Mouse (Mus musculus) embryonic facial prominence, embryonic 10.5 days (tissue): ENCODE data around the gene Inpp5d. TPM values are rescaled to one million over a fixed set of nuclear protein-coding genes. Genes with fewer than 3 reads are reported as not detected.

Source experiments
- DNase-seq: peaks from one replicate; pipeline ENCODE4 v3.0.0-alpha.2; 2017; ENCODE audit warnings: low spot score
- H3K27ac ChIP-seq: fragments of 300-500 bp; sonication (generic); replicated peaks from 2 replicates; pipeline ENCODE4 v1.5.1; 2016; ENCODE audit warnings: mild to moderate bottlenecking
- H3K27me3 ChIP-seq: fragments of 300-500 bp; sonication (generic); replicated peaks from 2 replicates; pipeline ENCODE4 v1.6.1; 2016; ENCODE audit warnings: low read depth, mild to moderate bottlenecking; ENCODE audit not compliant: poor library complexity, severe bottlenecking
- H3K36me3 ChIP-seq: fragments of 300-500 bp; sonication (generic); replicated peaks from 2 replicates; pipeline ENCODE4 v1.6.1; 2016; ENCODE audit warnings: mild to moderate bottlenecking, moderate library complexity
- H3K4me1 ChIP-seq: fragments of 300-500 bp; sonication (generic); 2 replicates; pipeline ENCODE4 v1.6.1; 2016
- H3K4me3 ChIP-seq: fragments of 300-500 bp; sonication (generic); 2 replicates; pipeline ENCODE4 v1.5.1; 2016; ENCODE audit warnings: mild to moderate bottlenecking, moderate library complexity
- H3K9me3 ChIP-seq: fragments of 300-500 bp; sonication (generic); 2 replicates; pipeline ENCODE4 v1.6.1; 2016; ENCODE audit warnings: mild to moderate bottlenecking
- WGBS: fragments of 180-500 bp; shearing (Covaris S2); methylation state at CpG from one replicate; pipeline ENCODE4 v1.1.7; 2016; 5-methylcytosine and 5-hydroxymethylcytosine counted together
- polyA plus RNA-seq: library from polyadenylated mRNA; unstranded; fragments of >200 nt; fragmentation: Nextera tagmentation; extraction: Ambion mirVana; gene quantifications from 2 replicates; pipeline ENCODE4 v1.2.1, GENCODE M21; 2016

The Inpp5d gene
- polyA plus RNA-seq, 1 experiment from 2014 or later = 4.0 TPM

DNA sequence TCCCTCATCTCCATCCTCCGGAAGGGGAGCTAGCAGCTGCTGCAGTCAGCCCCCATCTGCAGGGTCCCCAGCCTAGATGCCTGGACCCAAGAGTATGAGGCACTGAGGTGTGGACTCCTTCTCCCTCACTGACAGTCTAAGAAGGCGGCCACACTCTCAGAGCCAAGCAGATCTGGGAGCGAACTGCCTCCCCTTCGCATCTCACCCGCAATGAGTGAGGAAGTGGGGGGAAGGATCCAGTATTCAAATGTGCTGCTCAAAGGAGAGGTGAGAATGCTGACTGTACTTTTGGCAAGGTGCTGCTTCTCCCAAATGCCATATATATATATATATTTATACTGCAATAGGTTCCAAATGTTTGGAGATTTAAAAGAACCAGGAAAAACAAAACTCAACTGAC is 16.7 kb upstream of the Inpp5d start:
- Histone ChIP-seq H3K4me3 (no peak overlapping the region), H3K27ac (no peak overlapping the region), H3K27me3 (no peaks in the 10 kb centered on the region), H3K9me3 (no peaks in the 10 kb centered on the region), H3K36me3 (no peaks in the 10 kb centered on the region), H3K4me1 (no peaks in the 10 kb centered on the region)
- no peak for DNase-seq
- WGBS = 88% methylated on average over 5 of the region's 5 CpGs

DNA sequence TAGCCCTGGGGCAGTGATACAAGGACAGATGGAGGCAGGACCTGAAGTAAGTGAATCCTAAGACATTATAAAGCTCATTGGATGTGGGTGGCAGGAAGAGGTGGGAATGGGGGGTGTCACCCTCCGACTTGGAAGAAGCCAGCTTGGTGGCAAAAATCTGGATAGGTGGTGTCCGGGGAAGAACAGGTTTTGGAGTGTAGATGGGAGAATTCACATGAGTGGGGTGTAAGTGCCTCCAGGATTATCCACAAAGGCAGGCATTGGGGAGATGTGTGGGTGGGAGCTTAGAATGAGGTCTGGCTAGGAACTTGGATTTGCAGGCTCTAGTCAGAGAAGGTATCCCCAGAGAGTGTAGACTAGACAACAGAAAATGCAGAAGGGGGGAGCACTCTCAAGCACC is 14.8 kb upstream of the Inpp5d start:
- no peak overlapping the region for H3K27ac ChIP-seq
- H3K9me3 ChIP-seq = no peaks in the 10 kb centered on the region
- H3K27me3 ChIP-seq = no peaks in the 10 kb centered on the region
- 92% methylated on average over 2 of the region's 2 CpGs for WGBS
- H3K4me3 ChIP-seq = no peak overlapping the region
- H3K36me3 ChIP-seq = no peaks in the 10 kb centered on the region
- DNase-seq = no peak
- H3K4me1 ChIP-seq = no peaks in the 10 kb centered on the region

DNA sequence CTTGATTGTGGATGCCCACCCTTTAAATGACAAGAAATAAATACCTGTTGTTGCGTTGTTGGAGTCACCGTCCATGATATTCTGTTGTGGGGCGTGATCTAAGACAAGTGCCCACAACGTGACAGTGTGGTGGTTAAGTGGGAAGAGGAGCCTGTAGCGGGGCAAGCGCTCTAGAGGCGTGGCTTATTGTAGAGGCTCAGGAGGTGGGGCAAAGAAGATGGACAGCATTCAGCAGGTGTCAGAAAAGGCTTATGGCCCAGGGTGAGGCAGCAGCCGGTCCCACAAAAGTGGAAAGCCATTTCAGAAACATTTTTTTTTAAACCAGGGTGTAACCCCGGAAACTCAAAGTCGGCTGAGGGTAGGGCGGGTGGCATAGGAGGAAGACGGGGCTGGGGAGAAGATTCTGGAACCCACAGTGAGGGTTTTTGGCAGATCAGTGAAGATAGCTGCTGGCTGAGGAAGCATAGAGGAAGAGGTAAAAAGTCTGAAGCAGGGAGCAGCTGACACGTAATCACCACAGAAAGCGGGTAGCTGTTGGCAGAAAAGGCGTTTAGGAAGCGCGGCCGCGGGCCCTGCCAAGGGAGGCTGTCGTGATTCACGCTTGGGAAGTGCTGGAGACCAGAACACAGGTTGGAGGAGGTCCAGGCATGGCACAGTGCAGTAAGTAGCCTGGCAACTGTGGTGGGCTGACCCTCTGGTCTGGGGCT is 12.6 kb upstream of the Inpp5d start:
- no peak for DNase-seq
- H3K27ac ChIP-seq = no peak overlapping the region
- 85% methylated on average over 21 of the region's 21 CpGs for WGBS
- H3K36me3 ChIP-seq = no peaks in the 10 kb centered on the region
- no peaks in the 10 kb centered on the region for H3K4me1 ChIP-seq
- no peaks in the 10 kb centered on the region for H3K27me3 ChIP-seq
- H3K9me3 ChIP-seq = no peaks in the 10 kb centered on the region
- H3K4me3 ChIP-seq = no peak overlapping the region

DNA sequence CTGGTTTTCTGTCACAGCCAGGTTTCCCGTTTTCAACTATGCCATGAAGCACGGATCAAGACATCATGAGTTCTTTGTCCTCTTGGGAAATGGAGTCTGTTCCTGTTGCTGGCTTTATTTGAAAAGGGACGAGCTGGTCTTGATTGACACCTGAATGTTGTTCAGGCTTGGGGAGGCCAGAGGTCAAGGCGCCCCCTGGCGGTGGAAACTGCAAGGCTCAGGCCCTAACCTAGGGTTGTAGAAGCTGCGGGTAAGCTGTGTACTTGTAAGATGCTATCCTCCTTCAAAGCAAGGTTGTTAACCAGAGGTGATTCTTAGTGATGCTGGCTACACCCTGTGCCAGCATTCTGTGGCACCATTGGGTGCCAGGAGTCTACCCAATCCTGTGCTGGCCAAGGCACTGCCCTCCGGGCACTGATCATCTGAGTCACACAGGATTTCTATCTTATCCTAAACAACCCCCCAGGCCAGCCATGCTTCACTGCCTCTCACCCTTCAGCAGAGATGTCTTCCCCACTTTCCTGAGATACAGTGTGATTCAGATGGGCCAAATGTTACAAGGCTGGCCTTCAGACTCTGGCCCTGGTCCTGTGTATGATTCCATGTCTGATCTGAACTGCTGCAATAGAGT is 11.6 kb upstream of the Inpp5d start:
- Histone ChIP-seq H3K4me1 (no peaks in the 10 kb centered on the region), H3K27me3 (no peaks in the 10 kb centered on the region), H3K9me3 (no peaks in the 10 kb centered on the region), H3K4me3 (no peak overlapping the region), H3K36me3 (no peaks in the 10 kb centered on the region), H3K27ac (no peak overlapping the region)
- peak; percentile 76 for DNase-seq
- WGBS = 30% methylated on average over 7 of the region's 7 CpGs

DNA sequence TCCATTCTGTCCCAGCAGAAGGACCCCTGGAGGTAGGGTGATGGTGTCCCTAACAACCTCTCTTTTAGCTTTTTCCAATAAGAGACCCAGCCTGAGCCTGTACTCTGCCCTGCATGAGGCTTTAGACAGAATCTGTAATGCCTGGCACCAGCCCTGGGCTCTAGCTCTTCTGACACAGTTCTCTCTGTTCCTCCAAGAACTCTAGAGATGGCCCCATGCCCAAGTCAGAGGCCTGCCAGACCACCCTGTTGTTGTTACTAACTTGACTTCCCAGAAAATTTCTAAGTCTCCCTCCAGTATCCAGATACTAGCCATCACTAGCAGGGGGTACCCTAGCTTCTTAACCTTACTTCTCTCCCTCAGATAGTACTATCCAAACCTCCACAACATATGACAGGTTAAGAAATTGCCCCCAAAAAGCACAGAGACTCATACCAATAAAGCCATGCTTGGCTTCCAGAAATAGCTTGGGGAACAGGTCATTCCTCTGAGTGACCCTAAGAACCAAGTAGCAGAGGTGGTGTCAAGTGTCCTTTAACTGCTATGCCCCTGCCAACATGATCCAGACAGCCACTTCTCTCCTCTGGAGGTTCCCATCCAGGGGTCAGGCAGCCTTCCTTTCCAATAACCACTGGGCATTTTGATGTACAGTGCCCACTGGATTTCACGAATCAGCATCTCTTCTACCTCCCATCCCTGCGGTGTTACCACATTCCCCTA is 5.4 kb upstream of the Inpp5d start:
- Histone ChIP-seq H3K4me3 (no peak overlapping the region), H3K9me3 (no peaks in the 10 kb centered on the region), H3K27me3 (no peaks in the 10 kb centered on the region), H3K36me3 (no peaks in the 10 kb centered on the region), H3K27ac (no peak overlapping the region), H3K4me1 (no peaks in the 10 kb centered on the region)
- 89% methylated on average over 2 of the region's 2 CpGs for WGBS
- DNase-seq = no peak

DNA sequence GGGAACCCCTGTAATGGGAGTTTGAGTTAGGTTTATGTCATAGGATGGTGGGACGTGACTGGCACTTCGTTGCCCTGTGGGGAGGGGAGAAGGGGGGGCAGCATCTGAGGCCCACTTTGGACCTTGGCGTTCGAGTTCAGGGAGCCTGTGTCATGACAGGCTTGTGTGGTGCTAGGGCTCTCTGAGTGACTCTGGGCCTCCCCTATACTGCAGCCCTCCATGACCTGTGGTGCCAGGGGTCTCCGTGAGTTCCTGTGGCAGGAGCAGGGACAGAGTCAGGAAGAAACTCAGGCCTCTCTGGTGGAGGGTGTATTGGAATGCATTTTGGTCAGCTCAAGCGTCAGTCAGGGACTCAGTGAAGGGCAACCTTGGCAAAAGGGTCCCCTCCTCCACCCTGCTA is 581 bp downstream of the Inpp5d start:
- DNase-seq = no peak
- no peaks in the 10 kb centered on the region for H3K36me3 ChIP-seq
- H3K4me3 ChIP-seq = peak overlapping the region; percentile 37; the same call in 1 of the 2 replicates
- no peaks in the 10 kb centered on the region for H3K27me3 ChIP-seq
- H3K9me3 ChIP-seq = no peaks in the 10 kb centered on the region
- H3K4me1 ChIP-seq = peaks cover 9% of the 10 kb centered on the region; the same call in 1 of the 2 replicates
- peak overlapping the region; percentile 40 for H3K27ac ChIP-seq
- WGBS = 83% methylated on average over 6 of the region's 6 CpGs

DNA sequence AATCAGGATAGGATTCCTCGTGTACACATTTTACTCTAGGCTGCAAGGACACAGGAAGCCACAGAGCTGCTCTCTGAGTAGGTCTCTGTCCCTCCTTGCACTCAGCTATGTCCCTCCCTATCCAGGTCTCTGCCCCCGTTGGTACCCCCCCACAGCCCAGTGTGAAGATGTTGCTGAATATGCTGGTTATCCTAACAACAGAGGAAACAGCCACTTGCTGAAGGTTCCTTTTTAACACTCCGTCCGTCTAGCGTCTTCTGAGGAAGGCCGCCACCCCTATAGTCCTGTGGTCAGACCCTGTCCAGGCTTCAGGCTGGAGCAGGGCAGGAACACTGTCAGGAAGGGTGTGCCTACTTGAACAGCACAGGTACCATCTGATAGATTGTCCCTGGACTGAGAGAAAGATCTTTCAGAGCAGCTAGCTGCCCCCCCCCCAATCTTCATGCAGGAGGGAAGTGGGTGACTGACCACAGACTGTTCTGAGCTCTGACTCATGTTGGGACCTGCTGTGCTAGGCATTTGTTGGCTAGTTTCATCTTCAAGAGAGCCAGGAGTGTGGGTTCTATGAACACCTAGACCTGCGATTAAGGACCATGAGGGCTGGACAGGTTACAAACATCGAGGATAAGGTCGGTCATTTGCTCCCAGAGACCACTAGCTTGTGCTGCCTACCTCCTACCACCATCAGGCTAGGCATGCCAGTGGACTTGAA is 1.2 kb downstream of the Inpp5d start:
- no peaks in the 10 kb centered on the region for H3K27me3 ChIP-seq
- DNase-seq = no peak
- no peaks in the 10 kb centered on the region for H3K36me3 ChIP-seq
- H3K4me1 ChIP-seq = peaks cover 9% of the 10 kb centered on the region; the same call in 1 of the 2 replicates
- H3K4me3 ChIP-seq = peak overlapping the region; percentile 37; the same call in 1 of the 2 replicates
- 0 out of 2 replicates have a peak overlapping the region, but pooled peaks have one; percentile 40 for H3K27ac ChIP-seq
- no peaks in the 10 kb centered on the region for H3K9me3 ChIP-seq
- 89% methylated on average over 9 of the region's 9 CpGs for WGBS

DNA sequence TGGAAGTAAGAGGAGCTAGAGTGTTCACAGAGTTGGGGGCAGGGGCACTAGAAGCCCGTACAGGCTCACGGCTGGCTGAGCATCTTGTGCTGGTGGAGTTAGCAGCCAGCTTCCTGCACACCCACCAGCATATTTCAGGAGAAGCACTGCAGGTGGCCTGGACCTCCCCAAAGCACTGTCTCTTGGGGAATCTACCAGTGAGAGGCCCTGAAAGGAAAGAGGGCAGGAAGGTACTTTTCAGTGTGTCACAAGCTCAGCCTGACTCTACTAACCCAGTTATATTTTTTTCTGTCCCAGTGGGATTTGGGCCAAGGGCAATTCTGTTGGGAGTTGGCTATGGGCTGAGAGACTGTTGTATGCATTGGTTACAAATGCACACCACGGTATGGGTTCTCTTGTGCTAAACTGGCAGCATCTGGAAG is 1.8 kb downstream of the Inpp5d start:
- Histone ChIP-seq H3K36me3 (no peaks in the 10 kb centered on the region), H3K27ac (no peak overlapping the region), H3K27me3 (no peaks in the 10 kb centered on the region), H3K4me1 (peaks cover 9% of the 10 kb centered on the region; the same call in 1 of the 2 replicates), H3K9me3 (no peaks in the 10 kb centered on the region), H3K4me3 (no peak overlapping the region)
- DNase-seq = no peak
- 84% methylated on average over 3 of the region's 3 CpGs for WGBS

DNA sequence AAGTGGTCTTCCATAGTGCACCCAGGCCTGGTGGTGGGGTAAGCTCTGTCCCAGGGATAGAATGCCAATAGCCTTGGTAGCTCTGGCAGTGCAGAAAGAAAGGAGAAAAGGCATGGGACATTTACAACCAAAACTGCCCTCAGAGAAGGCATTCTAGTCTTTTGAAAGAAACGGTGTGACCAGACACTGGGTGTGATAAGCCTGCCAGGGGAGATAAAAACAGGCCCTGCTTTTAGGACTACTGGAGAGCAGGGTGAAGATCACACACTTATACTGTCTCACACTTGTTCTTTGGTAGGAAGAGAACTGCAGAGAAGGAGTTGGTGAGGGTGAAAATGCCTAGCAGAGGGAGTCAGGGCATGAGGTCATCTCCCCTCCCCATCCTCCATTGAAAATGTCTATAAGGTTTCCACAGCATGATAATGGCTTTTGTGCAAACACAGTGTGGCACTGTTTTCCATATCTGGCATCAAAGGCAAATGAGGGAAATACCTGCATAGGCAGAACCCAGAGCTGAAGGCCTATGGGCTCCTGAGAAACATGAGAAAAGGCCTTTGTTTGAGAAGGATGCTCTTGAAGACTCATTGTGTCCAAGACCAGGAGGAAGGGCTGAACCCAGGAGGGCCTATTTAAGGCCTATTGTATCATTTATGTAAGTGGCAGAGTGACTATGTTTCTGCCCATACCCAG is 4.0 kb downstream of the Inpp5d start:
- Histone ChIP-seq H3K27me3 (no peaks in the 10 kb centered on the region), H3K4me1 (peaks cover 9% of the 10 kb centered on the region; the same call in 1 of the 2 replicates), H3K9me3 (no peaks in the 10 kb centered on the region), H3K36me3 (no peaks in the 10 kb centered on the region), H3K4me3 (no peak overlapping the region), H3K27ac (no peak overlapping the region)
- WGBS = 70% methylated on average over 1 of the region's 1 CpGs
- DNase-seq = no peak

DNA sequence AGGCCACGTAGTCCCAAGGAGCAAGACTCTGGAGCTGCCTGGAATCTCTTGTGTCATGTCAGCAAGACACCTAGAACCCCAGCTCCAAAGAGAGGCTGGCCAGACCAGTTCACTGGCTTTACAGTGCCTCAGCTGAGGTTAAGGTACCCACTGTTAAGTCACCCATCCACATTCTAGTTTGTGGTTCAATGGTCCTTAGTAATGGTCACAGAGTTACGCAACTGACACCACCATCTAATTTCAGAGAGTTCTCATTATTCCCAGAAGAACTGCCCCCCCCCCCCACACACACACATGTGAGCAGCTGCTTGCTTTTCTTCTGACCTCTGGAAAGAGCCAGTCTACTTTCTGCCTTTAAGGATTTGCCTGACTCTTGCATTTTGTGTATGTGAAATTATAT is 4.7 kb downstream of the Inpp5d start:
- no peaks in the 10 kb centered on the region for H3K36me3 ChIP-seq
- no peaks in the 10 kb centered on the region for H3K27me3 ChIP-seq
- 92% methylated on average over 2 of the region's 2 CpGs for WGBS
- H3K4me3 ChIP-seq = no peak overlapping the region
- peaks cover 9% of the 10 kb centered on the region; the same call in 1 of the 2 replicates for H3K4me1 ChIP-seq
- no peaks in the 10 kb centered on the region for H3K9me3 ChIP-seq
- H3K27ac ChIP-seq = no peak overlapping the region
- no peak for DNase-seq

DNA sequence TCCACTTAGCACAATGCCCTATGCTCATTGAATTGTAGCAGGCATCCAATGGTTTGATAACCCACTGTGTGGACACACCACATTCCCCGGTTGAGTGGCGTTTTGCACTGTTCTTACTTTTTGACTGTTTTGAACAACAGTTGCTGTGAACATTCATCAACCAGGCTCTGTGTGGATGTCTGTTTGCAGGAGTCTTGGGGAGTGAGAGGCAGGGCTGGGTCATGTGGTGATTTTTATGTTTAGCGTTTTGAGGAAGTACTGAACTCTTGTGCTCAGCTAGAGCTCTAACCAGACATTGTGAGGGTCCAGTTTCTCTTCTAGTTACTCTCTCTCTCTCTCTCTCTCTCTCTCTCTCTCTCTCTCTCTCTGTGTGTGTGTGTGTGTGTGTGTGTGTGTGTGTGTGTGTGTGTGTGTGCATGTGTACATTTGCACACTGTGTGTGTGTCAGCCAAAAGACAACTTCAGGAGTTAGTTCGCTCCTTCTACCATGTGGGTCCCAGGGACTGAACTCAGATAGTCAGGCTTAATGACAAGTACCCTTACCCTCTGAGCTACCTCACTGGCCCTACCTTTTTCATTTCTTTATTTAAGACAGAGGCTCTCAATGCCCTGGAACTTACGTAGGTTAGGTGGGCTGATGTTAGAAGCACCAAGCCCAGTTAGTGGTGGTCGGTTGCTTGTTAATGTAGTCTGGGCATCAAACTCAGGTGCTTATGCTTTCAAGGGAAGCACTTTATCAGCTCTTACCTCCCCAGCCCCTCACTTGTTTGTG is 5.3 kb downstream of the Inpp5d start:
- no peaks in the 10 kb centered on the region for H3K36me3 ChIP-seq
- H3K4me3 ChIP-seq = no peak overlapping the region
- peaks cover 3% of the 10 kb centered on the region; the same call in 1 of the 2 replicates for H3K4me1 ChIP-seq
- DNase-seq = no peak
- no peaks in the 10 kb centered on the region for H3K9me3 ChIP-seq
- H3K27me3 ChIP-seq = no peaks in the 10 kb centered on the region
- 92% methylated on average over 6 of the region's 6 CpGs for WGBS
- H3K27ac ChIP-seq = no peak overlapping the region
